Mouse (Mus musculus) thymus, postnatal 0 days (tissue): ENCODE measurements at regions not wholly inside any gene's neighbourhood (a gene's known extent, or its start where the extent isn't known, plus 50 kb on each side); places are given as distances from the start of the nearest gene placed in this dataset.
A peak's percentile ranks its signal among the peaks of the same experiment; 100 is the strongest.
"Not testable (repeated sequence)": the region's sequence is repeated elsewhere in the genome, so short reads cannot be mapped to it uniquely, and the experiment has no call there.

Experiments used
- DNase-seq: peaks from one replicate; pipeline ENCODE4 v3.0.0-alpha.2; 2015; ENCODE audit warnings: low spot score

- not testable (repeated sequence) for DNase-seq
Measured at GRCm38 (mm10) chr10:22460386-22460785, 100.0 kb downstream of the Raet1d start.

DNA sequence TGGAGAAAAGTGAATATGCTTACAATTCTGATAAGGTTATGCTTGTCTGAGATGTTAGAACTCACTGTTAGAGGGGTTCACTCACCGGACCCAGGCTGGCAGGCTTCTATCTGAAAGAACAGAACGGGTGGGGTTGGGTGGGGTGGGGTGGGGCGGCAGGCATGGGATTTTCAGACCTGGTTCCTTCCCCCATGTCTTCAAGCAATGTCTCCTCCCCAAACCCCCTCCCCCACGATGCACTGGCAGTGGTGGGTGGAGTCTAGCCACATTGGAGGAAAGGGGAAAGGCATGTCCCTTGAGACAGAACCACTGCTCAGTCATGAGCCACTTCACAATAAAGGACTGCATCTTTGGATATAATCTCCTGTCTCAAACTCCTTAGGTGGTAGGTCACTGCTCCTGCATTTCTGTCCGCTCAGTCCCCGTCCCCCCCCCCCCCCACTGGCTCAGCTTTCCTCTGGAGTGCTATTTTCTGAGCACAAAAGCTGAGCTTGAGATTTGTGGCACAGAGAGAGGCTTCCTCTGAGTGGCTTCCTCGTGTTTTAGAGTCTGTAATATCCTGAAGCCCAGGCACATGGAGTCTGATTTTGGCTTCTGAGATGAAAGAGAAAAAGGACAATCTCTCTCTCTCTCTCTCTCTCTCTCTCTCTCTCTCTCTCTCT lies 100.6 kb downstream of the Raet1d start:
- DNase-seq, result not testable (repeated sequence)

- not testable (repeated sequence) for DNase-seq
Measured at GRCm38 (mm10) chr10:22461480-22462050, 101.2 kb downstream of the Raet1d start.

DNA sequence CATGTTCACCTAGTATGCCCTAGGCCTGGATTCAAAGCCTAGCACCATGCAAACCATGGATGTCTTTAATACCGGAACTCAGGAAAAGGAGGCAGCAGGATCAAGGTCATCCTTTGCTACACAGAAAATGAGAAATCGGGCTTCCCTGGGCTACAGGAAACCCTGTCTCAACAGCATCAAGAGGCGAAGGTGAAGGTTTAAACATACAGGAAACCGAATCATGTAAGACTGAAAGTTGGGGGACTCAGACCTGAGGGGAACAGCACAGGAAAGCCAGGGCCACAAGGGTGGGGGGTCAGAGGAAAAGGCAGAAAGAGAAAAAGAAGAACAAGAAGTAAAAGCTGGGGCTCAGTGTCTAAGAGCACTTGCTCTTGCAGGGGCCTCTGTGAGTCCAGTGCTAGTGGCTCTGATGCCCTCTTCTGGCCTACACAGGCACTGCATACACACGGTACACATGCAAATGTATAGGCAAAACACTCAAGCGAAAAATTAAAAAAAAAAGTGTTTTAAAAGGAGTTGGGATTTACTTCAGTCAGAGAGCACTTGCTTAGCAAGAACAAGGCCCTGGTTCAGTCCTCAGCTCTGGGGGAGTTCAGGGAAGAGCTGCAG lies 111.5 kb downstream of the Raet1d start:
- not testable (repeated sequence) for DNase-seq

GRCm38 (mm10) chr10:22479860-22480259 lies 119.5 kb downstream of the Raet1d start:
- peak; percentile 40 for DNase-seq

- DNase-seq, result not testable (repeated sequence)
Measured at GRCm38 (mm10) chr10:22487071-22487470, 126.7 kb downstream of the Raet1d start.

- not testable (repeated sequence) for DNase-seq
Measured at GRCm38 (mm10) chr10:22491806-22492347, 131.5 kb downstream of the Raet1d start.

DNA sequence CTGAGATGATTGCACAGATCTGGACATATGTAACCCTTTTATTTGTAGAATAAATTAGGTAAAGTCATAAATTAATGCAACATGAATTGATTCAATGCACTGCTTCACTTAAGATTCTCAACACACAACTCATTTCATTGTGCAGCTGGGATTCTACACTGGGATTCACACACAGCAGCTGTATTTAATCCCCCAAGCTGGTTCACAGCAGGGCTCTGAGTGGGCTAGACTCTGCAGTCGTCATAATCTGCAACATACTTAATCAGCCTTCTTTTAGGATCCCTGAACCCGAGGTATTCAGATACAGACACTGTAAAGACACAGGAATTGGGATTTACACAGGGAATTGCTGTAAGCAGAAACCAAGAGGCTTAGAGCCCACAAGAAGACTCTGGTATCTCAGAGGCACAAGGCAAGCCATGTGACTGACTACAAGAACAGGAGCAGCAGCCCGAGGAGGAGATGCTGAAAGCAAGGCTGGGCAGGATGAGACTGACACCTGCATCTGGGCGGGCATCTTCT lies 135.7 kb downstream of the Raet1d start:
- DNase-seq, result no peak
